Mouse (Mus musculus): ENCODE results near the gene Syngap1.
"Not testable (repeated sequence)": the region's sequence is repeated elsewhere in the genome, so short reads cannot be mapped to it uniquely, and the experiment has no call there.

DNA sequence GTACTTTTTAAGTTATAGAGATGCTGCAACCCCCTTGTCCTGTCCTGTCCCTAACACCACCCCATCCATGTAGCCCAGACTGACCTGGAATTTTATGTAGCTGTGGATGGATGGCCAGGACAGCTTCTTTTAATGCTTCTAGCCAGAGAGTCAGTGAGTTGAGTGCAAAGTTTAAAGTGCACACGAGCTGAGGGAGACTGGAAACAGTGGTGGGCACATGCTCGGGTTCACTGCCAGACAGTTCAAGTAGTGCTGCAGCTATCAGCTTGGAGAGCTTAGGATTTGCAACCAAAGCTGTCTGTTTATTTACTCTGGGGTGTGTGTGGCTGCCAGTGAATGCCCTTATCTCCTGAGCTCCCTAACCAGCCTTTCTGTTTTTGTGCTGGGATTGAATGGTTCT lies 21.5 kb upstream of the Syngap1 start:
- not testable (repeated sequence) for TF ChIP-seq CTCF (IDR thresholded peaks at IDR 0.05; ENCODE audit: borderline replicate concordance, control insufficient read depth, extremely low read depth, insufficient read depth, low read length, poor library complexity); POLR2A (IDR thresholded peaks at IDR 0.05; ENCODE audit: control insufficient read depth, extremely low read depth, insufficient read depth, low read length, poor library complexity)
